Mouse (Mus musculus) liver, embryonic 14.5 days (tissue): ENCODE results near the gene Nxpe3. TPM values are rescaled to one million over a fixed set of nuclear protein-coding genes. Genes with fewer than 3 reads are reported as not detected.

ENCODE experiments used
- ATAC-seq: fragments of 200-750 bp; cut with Nextera tagmentation; 2 replicates; pipeline ENCODE4 v1.8.0; 2017; ENCODE audit warnings: moderate number of reproducible peaks, mild to moderate bottlenecking, moderate library complexity; ENCODE audit not compliant: insufficient read depth
- DNase-seq, 3 experiments: peaks; one replicate each; pipeline ENCODE4 v3.0.0-alpha.2; 2012 to 2013; ENCODE audit warnings: low read depth in 3 of 3, low spot score in 3 of 3
- H3K27ac ChIP-seq: fragments of 300-500 bp; sonication (generic); 2 replicates; pipeline ENCODE4 v1.5.1; 2014; ENCODE audit warnings: moderate library complexity, mild to moderate bottlenecking, control low read depth, inconsistent platforms
- H3K27me3 ChIP-seq: fragments of 300-500 bp; sonication (generic); 2 replicates; pipeline ENCODE4 v1.6.1; 2014; ENCODE audit warnings: mild to moderate bottlenecking, low read length, moderate library complexity; ENCODE audit not compliant: control insufficient read depth, insufficient read depth
- H3K36me3 ChIP-seq: fragments of 300-500 bp; sonication (generic); replicated peaks from 2 replicates; pipeline ENCODE4 v1.6.1; 2014; ENCODE audit warnings: low read depth; ENCODE audit not compliant: control insufficient read depth, insufficient read depth
- H3K4me1 ChIP-seq, 2 experiments: fragments of 200-500 bp in 1 of 2; fragments of 300-500 bp in 1 of 2; sonication (generic) in 1 of 2; replicated peaks; 2 replicates each; pipeline ENCODE4 v1.6.1; 2012 to 2014; ENCODE audit warnings: antibody characterized with exemption in 1 of 2, inconsistent platforms in 1 of 2, low read length in 1 of 2; ENCODE audit not compliant: control insufficient read depth in 2 of 2, insufficient read depth in 2 of 2
- H3K4me2 ChIP-seq: fragments of 300-500 bp; sonication (generic); 2 replicates; pipeline ENCODE4 v1.6.1; 2014; ENCODE audit warnings: low read depth, mild to moderate bottlenecking, control low read depth, moderate library complexity
- H3K4me3 ChIP-seq, 2 experiments: fragments of 200-500 bp in 1 of 2; fragments of 300-500 bp in 1 of 2; sonication (generic) in 1 of 2; 2 replicates each; pipeline ENCODE4 v1.5.1; 2012 to 2014; ENCODE audit warnings: low read depth in 2 of 2, low read length in 2 of 2, mild to moderate bottlenecking in 2 of 2, control low read depth in 1 of 2, inconsistent platforms in 1 of 2, moderate library complexity in 1 of 2; ENCODE audit not compliant: insufficient read depth in 1 of 2
- H3K9ac ChIP-seq: fragments of 300-500 bp; sonication (generic); replicated peaks from 2 replicates; pipeline ENCODE4 v1.6.1; 2014; ENCODE audit warnings: mild to moderate bottlenecking, control low read depth, moderate library complexity
- H3K9me3 ChIP-seq: fragments of 300-500 bp; sonication (generic); 2 replicates; pipeline ENCODE4 v1.6.1; 2016; ENCODE audit warnings: low read length, mixed read lengths; ENCODE audit not compliant: control insufficient read depth
- CTCF ChIP-seq: IDR thresholded peaks from 2 replicates; pipeline ENCODE4 v1.5.1; 2016; ENCODE audit warnings: antibody characterized with exemption, low read depth, control low read depth
- EP300 ChIP-seq: IDR thresholded peaks from 2 replicates; pipeline ENCODE4 v1.6.1; 2016; ENCODE audit warnings: antibody characterized with exemption, low read depth
- WGBS: fragments of 180-500 bp; shearing (Covaris S2); extraction: QIAGEN DNeasy Blood & Tissue Kit; methylation state at CpG from one replicate; pipeline ENCODE4 v1.1.7; 2014; ENCODE audit not compliant: insufficient replicate concordance; 5-methylcytosine and 5-hydroxymethylcytosine counted together
- polyA plus RNA-seq, 2 experiments: library from polyadenylated mRNA; depleted of rRNA in 1 of 2; stranded (reverse) in 1 of 2; unstranded in 1 of 2; fragments of >200 nt; fragmentation: Nextera tagmentation in 1 of 2; extraction: Ambion mirVana in 1 of 2; gene quantifications; 2 replicates each; pipeline versions ENCODE4 v1.2.1 to v1.2.3; 2012 to 2014

Gene Nxpe3
- polyA plus RNA-seq, 2 experiments = 0.33 to 0.83 TPM

DNA sequence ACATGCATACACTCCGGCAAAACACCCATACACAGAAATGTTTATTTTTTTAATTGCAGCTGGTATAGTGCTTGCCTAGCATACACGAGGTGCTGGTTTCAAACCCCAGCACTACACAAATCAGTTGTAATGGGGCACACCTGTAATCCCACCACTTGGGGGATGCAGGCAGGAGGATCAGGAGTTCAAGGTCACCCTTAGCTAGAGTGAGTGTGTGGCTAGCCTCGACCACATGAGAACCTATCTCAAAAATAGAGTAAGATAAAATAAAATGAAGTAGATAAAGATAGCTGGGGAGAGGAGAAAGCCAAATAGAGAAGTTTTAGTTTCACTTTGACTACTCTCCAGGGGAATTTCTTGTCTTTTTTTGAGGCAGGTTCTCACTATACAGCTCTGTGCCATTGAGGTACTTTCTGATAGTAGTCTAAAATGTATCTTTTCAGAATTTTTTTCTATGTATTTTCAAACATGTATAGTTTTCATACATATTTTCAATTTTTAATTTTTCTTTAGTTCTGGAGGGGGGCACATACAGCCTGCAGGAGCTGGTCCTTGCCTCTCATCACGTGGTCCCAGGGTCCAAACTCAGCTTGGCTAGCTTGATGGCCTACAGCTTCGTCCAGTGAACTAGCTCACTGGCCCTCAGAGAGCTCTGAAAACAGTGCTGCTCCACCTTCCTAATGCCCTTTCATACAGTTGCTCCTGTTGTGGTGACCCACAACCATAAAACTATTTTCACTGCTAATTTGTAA, 12.0 kb upstream of the Nxpe3 start:
- no peak overlapping the region for H3K27ac ChIP-seq
- DNase-seq (no peak), ATAC-seq (no peak)
- no peaks in the 10 kb centered on the region for H3K36me3 ChIP-seq
- no peak overlapping the region for H3K4me3 ChIP-seq
- 65% methylated on average over 5 of the region's 5 CpGs for WGBS
- H3K9me3 ChIP-seq = no peaks in the 10 kb centered on the region
- H3K9ac ChIP-seq = no peak overlapping the region
- H3K27me3 ChIP-seq = no peaks in the 10 kb centered on the region
- TF ChIP-seq CTCF (no peak), EP300 (no peak)
- no peaks in the 10 kb centered on the region for H3K4me1 ChIP-seq
- no peak overlapping the region for H3K4me2 ChIP-seq

DNA sequence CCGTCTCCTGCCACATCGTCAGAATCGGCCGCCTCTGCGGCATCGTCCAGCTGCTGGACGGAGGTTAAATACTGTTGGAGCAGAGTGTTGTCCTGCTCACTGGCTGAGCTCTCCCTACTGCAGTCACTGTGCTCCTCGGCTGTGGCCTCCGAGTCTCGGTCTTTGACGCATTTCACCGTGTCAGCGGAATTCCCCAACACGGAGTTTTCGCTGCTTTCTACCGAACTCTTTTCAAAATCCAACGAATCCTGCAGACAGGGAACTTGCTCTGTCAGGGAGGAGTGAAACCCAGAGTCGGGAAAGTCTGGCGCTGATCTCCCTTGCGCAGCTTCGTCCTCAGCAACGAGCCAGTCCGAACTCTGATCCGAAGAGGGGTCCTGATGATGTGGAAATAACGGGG, 10.3 kb upstream of the Nxpe3 start:
- Histone ChIP-seq H3K36me3 (no peaks in the 10 kb centered on the region), H3K9ac (no peak overlapping the region), H3K27me3 (no peaks in the 10 kb centered on the region), H3K9me3 (no peaks in the 10 kb centered on the region), H3K4me2 (no peak overlapping the region), H3K27ac (no peak overlapping the region), H3K4me3 (no peak overlapping the region), H3K4me1 (no peaks in the 10 kb centered on the region)
- ATAC-seq (no peak), DNase-seq (no peak)
- 91% methylated on average over 25 of the region's 25 CpGs for WGBS
- TF ChIP-seq CTCF = no peak

DNA sequence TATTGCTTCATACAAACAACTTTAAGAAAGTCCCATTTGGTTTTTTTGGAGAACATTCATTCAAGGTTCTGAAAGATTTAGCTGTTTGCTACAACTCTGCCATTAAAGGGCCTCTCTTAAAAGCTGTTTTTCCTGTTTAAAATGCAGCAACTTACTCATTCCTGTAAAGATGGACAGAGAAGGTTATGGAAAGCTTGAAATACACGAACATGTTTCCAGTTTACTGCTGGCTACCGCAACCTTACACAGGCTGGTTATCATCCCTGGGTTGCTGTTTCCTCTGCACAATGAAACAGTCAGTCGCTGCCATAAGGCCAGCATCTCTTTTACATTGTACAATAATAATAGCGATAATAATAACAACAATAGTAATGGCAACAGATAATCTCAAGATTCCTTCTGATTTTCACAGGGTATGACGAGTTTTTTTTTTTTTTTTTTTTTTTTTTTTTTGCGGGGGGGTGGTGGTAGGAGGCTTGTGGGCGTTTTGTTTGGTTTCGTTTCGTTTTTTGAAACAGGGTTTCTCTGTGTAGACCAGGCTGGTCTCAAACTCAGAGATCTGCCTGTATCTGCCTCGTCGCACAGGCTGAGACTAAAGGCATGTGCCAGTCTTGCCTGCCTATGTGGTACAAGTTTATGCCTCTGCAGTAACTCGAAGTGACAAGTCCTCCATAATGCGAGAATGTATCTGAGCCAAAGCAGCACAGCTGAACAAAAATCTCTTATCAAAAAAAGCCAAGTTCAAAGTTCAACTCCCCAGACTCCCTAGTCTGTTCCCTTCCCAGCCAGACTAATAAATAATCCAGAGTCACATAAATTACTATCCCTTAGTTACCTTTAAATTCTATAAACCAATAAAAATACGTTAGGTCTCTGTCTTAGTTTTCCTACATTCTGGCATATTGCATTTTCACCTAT, 7.0 kb upstream of the Nxpe3 start:
- no peak for DNase-seq
- 74% methylated on average over 14 of the region's 14 CpGs for WGBS
- no peaks in the 10 kb centered on the region for H3K36me3 ChIP-seq
- H3K9ac ChIP-seq = no peak overlapping the region
- TF ChIP-seq EP300 (no peak), CTCF (no peak)
- H3K4me3 ChIP-seq = no peak overlapping the region
- no peak overlapping the region for H3K4me2 ChIP-seq
- ATAC-seq = no peak
- 0 out of 4 replicates have a peak, but pooled peaks cover 0 to 2% of the 10 kb centered on the region in 2 experiments for H3K4me1 ChIP-seq
- H3K27me3 ChIP-seq = no peaks in the 10 kb centered on the region
- H3K27ac ChIP-seq = no peak overlapping the region
- H3K9me3 ChIP-seq = no peaks in the 10 kb centered on the region

DNA sequence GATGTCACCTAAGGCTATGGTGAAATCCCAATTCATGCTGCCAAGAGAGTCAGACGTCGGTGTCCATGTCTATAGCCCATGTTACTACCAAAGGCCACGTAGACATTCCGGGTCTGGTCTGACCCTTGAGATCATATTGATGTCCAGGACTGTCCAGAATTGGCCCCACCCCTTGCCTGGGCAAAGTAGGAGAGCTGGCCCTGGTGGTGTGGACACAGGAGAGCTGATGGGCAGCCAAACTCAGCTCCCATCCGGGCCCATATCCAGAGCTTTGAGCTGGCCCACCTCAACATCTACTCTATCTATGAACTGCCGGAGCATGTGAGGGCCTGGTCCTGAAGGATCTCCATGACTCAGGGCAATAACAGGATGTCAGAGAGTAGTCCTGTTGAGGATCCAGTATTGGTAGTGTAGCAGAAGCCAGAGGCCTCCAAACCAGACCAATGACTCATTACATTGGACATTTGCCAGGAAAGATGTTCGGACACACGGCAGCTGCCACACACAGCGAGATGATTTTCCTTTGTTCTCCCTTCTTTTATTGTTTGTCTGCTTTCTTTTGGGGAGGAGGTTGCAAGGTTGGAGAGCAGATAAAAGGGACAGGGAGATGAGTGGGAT, 3.4 kb upstream of the Nxpe3 start:
- ATAC-seq (no peak), DNase-seq (no peak)
- 76% methylated on average over 9 of the region's 9 CpGs for WGBS
- Histone ChIP-seq H3K36me3 (no peaks in the 10 kb centered on the region), H3K9me3 (no peaks in the 10 kb centered on the region), H3K4me3 (no peak overlapping the region), H3K4me1 (peaks cover 16 to 21% of the 10 kb centered on the region in 2 experiments), H3K4me2 (no peak overlapping the region), H3K9ac (no peak overlapping the region), H3K27me3 (no peaks in the 10 kb centered on the region), H3K27ac (no peak overlapping the region)
- no peak for TF ChIP-seq CTCF
- TF ChIP-seq EP300 = no peak
